Mouse (Mus musculus): ENCODE measurements at regions not wholly inside any gene's neighbourhood (a gene's known extent, or its start where the extent isn't known, plus 50 kb on each side); places are given as distances from the start of the nearest gene placed in this dataset.

DNA sequence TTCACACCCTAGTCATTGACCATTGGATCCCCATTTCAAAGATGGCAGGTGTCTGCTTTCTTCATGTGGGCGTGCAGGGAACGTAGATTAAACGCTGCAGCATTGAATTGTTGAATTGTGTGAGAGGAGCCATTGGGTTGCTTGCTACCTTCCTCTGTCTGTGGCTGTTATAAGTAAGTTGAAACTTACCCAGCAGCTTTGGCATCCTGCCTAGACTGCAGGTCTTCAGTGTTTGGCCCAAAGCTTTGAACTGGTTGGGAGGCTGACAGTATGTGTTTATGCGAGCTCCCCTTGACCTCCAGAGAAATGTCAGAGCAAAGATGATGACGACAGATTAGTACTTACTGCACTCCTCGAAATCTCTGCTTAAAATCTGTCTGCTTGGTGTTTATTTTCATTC, 473.8 kb downstream of the Irx1 start:
- no peak for DNase-seq (ENCODE audit: low spot score)

DNA sequence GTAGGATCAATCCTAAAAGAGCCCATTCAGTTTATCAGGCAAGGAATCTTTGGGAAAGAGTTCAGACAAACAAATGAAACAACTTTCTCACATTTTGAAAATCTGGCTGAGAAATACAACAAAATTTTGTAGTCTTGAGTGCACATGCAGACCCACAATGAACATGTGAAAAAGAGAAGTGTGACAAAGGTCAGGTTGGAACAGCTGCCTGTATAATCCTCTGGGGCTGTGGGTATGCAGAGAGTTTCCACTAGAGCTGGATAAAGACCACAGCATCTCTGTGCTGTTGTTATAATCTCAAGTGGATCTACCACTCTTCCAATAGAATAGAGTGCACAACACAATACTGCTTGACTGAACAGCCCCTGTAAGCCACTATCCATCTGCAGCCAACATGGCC, 482.3 kb downstream of the Irx1 start:
- DNase-seq (ENCODE audit: low spot score), result no peak

DNA sequence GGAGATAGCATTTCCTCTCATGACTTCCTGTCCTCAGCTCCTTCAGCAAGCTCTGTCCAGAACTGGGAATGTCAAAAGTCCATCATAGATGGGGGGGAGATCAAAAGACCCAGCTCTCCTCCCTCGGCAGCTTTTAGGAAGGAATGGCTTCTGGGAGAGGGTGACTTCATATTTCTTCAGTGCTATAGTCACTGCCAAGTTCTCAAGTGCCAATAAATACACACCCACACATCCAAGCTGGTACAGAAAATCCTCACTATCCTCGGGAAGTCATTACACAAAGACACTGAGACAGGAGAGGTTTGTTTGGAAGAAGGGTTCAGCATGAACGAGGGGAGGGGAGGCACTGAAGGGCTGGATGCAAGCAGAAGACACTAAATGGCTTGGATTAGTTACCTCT, 502.0 kb downstream of the Irx1 start:
- no peak for DNase-seq (ENCODE audit: low spot score)

DNA sequence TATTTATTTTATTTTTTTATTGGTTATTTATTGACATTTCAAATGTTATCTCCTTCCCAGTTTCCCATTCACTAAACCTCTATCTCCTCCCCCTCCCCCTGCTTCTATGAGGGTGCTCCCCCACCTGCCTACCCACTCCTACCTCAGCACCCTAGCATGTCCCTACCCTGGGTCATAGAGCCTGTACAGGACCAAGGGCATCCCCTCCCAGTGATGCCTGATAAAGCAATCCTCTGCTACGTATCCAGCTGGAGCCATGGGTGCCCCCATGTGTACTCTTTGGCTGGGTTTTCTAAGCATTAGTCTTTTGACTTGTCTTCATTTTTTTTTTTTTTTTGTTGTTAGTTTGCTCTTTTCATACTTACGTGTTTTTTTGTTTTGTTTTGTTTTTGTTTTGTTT, 502.9 kb downstream of the Irx1 start:
- DNase-seq (ENCODE audit: low spot score), result no peak

DNA sequence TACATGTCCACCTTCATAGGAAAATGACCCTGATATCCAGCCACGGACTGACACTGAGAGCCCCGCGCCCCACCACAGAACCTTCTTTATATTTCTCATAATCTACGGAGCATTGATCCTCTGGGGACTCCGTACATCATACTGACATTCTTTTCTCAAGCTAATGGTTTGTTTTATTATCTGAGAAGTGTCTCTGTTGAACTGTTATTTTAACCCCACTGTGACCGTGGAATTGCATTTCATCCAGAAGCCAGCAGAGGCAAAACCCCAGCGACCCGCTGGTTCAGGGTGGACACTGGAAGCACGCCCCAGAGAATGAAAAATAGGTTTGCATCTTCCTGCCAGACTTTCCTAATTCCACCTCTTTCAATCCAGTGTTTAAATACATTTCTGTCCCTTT, 503.4 kb downstream of the Irx1 start:
- no peak for DNase-seq (ENCODE audit: low spot score)

DNA sequence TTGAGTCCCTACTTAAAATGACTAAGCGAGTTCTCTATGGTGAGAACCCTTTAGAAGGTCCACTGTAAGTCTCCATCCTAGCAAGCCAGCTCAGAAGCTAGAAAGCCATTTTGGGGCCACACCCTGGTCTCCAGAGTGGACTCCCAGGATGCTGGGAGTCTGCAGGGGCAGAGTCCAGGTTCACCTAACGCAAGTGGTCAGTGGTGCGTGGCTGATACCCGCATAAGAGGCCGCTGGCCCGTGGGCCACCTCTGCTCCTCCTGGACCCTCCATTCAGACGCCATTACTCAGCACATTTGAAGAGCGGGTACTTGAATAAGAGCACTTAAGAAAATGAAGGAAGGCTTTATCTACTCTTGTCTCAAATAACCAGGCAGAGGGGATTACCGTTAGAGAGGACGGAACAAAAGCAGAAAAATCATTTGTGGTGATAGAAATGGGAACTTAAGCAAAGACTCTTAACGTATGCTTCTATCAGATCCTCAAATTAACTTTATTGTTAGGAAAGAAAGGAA, 504.4 kb downstream of the Irx1 start:
- DNase-seq (ENCODE audit: low spot score), result peak; percentile 5

DNA sequence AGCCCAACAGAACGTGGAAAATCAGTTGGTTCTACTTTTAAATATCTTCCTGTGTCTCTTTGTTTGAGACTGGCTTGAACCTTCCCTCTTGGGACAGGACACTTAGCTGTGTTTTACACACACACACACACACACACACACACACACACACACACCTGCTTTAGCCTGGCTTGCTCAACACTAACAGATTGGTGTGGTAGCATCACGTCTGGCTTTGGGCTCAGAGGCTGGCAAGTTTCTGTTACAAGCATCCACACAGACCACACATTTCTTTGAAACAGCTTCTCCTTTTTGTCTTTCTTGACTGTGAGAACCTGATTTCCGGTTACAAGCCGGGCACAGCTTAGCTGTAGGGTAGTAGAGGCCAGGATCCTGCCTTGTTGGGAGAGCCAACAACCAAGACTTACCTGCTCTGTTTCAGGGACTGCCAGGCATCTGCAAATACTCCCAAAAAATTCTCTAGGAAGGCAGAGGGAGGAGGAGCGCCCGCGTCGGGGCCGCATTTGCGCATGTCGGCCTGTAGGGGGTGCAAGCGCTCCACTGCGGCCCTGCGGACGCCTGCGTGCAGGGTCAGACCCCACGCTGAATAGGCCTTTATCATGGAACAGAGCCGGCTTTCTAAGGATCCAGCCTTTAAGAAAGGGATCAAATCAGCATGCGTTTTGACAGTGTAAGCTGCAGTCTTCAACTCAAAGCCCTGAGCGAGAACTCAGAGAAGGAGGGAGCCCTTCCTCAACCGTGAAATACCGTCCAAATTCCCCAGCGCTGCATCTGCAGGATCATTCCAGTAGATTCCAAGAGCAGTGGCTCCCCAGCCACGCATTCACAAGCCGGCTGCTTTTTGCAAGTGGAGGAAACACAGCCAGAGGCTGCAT, 505.2 kb downstream of the Irx1 start:
- DNase-seq (ENCODE audit: low spot score), result peak; percentile 55

DNA sequence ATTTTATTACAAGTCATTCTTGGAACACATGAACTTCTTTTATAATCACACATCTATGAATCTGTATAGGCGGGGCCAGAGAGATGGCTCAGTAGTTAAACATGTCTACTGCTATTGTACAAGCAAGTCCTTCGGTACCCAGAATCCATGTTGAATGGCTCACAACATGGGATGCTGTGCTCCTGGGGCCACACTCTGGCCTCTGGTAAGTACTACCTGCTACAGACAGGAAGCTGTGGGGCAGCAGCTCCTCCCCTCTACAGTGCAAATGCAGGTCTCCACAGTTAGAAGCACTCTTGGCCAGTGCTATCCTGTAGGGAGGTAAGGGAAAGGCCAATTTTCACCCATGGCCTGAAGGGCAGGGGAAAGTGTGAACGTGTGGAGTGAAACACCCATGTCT, 506.0 kb downstream of the Irx1 start:
- no peak for DNase-seq (ENCODE audit: low spot score)

DNA sequence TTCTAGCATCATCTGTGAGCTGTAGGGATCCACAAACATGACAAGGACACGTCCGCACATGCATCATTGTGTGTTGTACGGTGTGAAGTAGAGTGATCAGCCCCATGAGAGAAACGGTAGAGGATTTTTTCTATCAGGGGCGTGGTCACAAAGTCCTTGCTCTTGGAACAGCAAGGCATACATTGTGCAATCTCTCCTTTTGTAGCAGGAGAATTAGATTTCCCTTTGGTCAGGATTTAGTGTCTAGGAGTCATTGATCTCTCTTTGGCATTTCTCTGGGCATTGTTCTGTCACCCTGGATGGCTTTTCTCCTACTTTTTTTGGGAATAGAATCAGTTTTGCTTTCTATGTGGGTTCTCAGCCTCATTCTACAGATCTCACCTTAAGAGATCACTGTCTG, 511.3 kb downstream of the Irx1 start:
- DNase-seq (ENCODE audit: low spot score), result no peak

DNA sequence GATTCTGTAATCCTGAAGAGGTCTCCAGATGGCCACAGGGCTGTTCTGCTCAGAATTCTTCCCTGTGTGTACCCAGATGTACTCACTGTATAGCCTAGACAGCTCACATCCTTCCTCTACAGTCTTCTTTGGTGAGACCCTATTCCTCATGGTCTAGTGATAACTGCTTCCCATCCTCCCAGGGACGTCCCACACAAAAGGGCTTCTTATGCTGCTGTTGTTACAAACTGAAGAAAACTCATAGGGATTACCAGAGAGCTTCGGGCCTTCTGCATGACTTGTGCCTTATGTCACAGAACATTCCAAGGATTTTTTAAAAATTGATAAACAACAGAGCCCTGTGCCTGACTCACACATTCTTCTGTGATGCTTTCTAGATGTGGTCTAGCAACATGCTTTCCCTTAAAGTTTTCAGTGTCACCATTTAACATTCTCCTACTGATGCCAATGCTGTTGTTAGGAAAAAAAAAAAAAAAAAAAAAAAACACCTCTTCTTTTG, 525.9 kb downstream of the Irx1 start:
- DNase-seq (ENCODE audit: low spot score), result peak; percentile 2

DNA sequence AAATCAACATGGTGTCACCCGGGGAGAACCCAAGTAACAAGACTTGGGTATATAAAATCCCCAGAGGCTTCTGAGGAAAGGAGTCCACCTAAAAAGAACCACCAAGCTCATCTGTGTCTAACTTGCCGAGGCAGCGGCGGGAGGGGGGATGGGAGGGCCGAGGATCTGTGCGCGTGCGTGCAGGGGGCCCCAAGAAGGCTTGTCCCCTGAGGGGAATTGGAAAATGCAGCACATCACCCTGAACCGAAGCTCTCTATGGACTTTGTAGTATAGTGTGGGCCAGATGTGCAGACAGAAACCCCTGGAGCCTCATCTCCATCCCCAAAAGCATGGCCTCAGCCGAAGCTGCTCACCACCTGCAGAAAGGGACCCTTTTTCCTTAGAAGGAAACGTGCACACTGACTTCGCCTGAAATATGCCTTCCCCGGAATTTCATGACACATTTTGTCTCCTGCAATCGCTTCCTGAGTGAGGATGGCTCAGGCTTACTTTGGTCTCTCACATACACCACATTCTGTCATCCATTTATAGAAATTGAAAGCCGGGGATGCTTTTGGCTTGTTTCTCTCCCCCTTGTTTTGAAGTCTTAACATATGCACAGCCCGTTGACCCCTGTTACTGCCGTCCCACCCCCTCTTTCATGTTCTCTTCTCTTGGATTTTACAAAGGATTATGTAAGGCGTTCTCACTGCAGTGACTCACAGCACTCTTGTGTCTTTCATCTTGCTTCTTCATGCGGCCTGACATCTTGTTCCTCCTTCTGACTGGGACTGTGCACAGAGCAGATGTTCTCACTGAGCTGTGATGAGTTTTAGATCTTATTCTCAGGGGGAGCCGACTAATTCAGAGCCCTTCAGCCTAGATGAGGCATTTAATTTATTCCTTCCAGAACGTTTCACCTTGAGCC, 559.6 kb downstream of the Irx1 start:
- no peak for DNase-seq (ENCODE audit: low spot score)

DNA sequence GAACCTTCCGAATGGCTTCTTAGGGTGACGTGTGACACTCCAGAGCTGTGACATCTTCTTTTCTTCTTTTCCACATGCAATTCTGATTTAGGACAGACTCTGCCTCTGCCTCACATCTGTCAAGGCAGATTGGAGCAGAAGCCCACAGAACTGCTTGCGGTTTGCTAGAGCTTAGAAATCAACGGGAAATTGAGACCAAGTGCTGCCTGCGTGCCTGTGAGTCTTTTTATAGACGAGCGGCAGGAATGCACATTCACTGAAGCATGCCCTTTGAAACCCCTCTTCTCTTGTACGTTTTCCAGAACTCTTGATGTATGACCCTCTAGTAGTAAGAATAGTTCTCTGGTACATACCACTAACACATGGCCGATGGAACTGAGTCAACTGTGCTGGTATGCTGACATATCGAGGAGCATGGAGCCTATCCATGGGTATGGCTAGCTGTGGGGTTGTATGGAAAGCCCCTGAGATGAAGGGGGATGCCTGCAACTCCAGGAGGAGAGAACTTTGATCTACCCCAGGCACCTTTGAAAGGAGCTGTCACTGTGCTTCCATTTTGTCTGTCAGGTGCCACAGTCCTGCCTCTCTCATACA, 552.2 kb upstream of the Adamts16 start:
- DNase-seq (ENCODE audit: low spot score), result no peak

DNA sequence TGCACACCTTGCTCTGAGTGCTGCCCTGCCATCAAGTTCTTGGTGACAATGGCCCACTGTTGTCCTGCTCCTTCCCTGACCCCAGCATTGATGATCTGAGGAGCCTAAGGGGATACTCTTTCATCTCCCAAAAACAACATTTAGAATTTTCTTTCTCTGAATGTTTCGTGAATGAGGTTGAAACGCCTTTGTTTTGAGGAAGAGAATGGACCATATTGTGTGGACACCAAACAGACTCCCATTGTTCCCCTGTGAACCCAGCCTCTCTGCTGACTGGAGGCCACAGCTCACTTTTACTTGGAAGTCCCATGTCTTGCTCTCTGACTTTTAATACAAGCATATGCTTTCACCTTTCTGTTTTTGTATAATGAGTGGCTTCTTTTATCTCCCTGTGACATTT, 537.0 kb upstream of the Adamts16 start:
- no peak for DNase-seq (ENCODE audit: low spot score)

DNA sequence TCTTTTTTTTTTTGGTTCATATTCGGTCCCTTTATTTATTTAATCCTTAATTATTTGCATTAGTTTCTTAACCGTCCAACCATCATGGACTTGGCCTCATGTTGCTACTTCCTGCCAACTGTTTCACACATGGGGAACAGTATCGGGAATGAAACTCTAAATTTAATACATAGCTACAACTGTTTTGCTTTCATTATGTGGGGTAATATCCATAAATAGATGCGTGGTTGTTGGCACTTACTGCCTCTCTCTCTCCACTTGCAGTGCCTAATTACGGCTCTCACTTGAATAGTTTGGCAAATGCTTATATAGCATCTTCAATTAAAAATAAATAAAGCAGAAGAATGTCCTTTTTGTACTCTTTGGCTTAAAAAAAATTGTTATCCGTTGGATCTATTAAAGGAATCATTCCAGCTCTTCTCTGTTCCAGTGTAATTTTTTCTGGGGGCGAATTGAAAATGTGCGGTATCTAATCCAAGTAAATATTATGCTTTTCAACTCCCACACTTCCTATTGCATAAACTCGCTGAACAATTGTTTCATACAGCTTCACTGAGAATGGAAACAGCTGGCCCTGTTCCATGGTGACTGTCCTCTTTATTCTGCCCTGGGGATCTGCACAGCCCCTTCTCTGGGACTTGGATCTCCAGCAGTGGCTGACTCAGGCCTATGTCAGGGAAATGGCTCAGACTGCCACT, 534.4 kb upstream of the Adamts16 start:
- no peak for DNase-seq (ENCODE audit: low spot score)

DNA sequence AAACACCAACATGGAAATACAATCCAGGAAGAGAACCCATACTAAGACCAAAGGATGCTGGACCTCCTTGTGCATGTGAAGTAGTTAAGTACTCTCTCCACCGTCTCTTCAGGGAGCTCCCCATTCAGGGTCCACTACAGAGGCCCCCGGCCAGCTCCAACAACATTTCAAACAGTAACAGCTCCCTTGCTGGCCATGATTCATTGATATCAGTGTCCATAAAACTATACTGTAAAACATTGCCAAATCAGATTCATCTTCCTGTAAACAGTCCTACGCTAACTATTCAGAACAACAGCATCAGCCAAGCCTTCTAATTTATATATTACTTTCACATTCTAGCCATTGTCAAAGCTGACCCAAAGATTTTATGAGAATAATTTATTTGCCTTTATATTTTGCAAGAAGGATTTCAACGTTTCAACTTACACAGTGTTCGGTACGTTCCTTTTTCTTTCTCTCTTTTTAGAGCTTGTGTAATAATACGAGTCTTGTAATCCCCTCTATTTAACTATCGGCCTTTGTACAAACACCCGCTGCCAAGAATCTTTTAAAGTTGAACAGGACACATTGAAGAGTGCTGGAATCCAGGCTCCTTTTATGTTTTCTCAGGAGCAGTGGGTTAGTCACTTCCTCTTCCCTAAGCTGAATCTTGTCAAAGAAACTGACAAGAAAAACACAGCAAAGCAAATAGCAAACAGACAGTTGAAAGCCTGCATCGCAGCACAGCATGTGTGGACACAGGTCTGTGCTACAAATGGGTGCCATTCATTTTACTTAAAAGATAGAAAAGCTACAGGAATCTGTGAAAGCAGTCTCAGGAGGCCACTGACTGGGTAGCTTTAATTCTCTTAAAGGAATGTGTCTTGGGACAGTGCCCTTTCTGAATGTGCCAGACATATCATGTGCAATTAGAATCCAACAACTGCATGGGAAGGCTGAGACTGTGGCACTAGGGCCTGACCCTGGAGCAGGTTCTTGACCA, 531.4 kb upstream of the Adamts16 start:
- no peak for DNase-seq (ENCODE audit: low spot score)

DNA sequence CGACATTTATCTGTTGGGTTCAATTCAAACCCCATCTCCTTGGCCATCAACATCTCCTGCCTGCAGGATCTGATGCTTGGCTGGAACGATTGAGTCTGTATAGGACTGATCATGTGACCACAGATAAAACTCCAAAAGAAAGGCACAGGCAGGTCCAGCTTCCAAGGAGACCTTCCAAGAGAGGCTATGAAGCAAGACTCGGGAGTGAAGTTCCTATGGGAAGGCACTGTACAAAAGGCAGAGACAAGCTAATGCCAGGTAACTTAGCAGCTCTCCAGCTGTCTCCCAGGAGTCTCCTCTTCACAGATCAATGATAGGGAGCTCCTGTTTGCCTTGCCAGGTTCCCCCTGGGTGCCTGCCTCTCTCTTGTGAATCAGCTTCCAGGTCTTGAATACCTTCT, 528.2 kb upstream of the Adamts16 start:
- no peak for DNase-seq (ENCODE audit: low spot score)

DNA sequence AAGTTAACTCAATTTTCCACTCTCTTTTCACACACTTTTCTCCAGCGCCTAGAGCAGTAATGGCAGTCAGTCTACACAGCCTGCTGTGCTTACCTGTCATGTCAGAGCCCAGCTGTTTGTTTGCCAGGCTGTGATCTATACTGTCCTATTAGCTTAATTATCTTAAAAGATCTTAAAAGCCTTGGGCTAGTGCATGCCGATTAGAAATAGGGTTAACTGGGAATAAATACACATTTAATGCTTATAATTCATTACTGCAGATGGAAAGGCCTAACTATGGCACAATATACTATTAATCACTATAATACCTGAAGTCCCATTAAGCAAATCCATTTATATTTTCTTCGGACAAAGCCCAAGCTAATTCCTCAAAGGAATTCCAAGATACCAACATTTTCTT, 523.6 kb upstream of the Adamts16 start:
- DNase-seq (ENCODE audit: low spot score), result no peak

DNA sequence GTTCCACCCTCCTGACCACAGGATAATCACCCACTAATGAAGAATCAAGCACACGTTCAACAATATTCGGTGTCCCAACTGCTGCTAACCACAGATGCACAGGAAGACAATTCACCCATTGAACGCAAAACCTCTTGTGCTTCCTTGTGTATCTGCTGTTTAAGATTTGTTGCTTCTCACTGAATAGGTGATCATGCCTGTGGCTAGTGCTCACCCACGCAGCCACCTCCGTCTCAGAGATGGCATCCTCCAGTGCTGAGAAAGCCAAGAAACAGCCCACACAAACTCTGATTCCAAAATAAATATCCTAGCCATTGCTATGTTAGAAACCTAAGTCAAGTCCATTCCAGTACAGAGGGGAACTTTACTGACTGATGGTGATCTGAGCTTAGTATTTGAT, 520.7 kb upstream of the Adamts16 start:
- DNase-seq (ENCODE audit: low spot score), result no peak

DNA sequence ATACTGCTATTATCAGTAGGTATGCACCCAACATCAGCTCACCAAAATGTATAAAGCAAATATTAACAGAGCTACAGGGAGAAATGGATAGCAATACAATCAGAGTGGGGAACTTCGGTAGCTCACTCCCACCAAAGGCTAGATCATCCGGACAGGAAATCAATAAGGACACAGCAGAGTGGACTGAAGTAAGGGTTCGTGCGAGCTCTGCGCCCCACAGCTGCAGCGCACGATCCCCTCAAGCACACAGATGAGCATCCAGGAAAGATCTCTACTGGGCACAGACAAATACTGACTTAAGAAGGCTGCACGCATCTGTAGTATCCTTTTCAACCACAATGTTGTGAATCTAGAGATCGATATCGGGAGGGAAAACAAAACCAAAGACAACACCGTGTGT, 517.5 kb upstream of the Adamts16 start:
- DNase-seq (ENCODE audit: low spot score), result no peak

DNA sequence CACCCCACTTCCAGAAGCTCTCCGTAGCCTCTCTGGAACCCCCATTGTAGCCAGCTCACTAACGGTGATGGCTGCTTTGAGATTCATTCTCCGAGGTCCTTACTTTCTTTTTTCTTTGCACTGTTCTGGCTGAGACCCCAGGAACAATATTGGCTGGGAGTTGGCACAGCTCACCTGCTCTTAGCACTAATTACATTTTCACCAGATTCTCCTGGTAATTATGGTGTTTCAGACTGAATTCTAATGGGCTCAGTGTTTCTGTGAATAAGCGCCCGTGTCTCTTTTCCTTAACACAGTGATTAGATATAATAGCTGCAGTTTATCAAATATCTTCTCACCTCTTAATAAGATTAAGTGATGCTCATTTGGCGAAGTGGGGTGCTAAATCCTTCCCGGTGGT, 509.2 kb upstream of the Adamts16 start:
- no peak for DNase-seq (ENCODE audit: low spot score)

DNA sequence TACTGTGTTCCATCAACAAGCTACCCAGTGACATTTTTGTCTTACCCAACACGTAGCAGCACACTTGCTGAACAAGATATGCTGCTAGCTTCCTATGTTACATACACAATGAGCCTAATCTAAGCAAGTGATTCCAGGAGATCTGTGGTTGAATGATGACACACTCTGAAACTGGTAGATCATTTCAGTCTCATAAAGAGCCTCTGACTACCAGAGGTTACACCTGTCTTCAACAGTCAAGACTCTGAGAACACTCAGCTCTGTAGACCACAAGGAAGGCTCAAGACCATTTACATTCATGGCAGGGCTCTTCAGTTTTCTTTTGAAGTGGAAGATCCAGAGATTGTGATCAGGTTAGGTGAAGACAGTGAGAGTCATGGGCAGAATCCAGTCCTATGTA, 501.3 kb upstream of the Adamts16 start:
- DNase-seq (ENCODE audit: low spot score), result no peak
